Mouse (Mus musculus) heart, postnatal 0 days (tissue): ENCODE data around the gene Rcc1l.

Source experiments
- CTCF ChIP-seq: IDR thresholded peaks from 2 replicates; pipeline ENCODE4 v1.5.1; 2016; ENCODE audit warnings: antibody characterized with exemption, control low read depth, low read depth
- EP300 ChIP-seq: IDR thresholded peaks from 2 replicates; pipeline ENCODE4 v1.6.1; 2016; ENCODE audit warnings: antibody characterized with exemption, low read depth

- TF ChIP-seq CTCF (no peak), EP300 (no peak)
Measured at GRCm38 (mm10) chr5:134144986-134145385, 31.6 kb downstream of the Rcc1l start.
